Mouse (Mus musculus) testis, adult 2 months (tissue): ENCODE measurements at regions not wholly inside any gene's neighbourhood (a gene's known extent, or its start where the extent isn't known, plus 50 kb on each side); places are given as distances from the start of the nearest gene placed in this dataset.

Experiments used
- CTCF ChIP-seq: fragments of 200-500 bp; IDR thresholded peaks from 2 replicates; pipeline ENCODE4 v1.5.1; 2012; ENCODE audit warnings: low read depth, mild to moderate bottlenecking, inconsistent platforms, low read length, moderate library complexity; ENCODE audit not compliant: control insufficient read depth, insufficient read depth, insufficient replicate concordance
- POLR2A ChIP-seq: fragments of 200-500 bp; IDR thresholded peaks from 2 replicates; pipeline ENCODE4 v1.6.1; 2012; ENCODE audit warnings: low read depth, mild to moderate bottlenecking, inconsistent platforms, low read length, moderate library complexity; ENCODE audit not compliant: control insufficient read depth

GRCm38 (mm10) chr10:111826033-111826754, 146.3 kb upstream of the Krr1 start:
- TF ChIP-seq CTCF: no peak
- TF ChIP-seq POLR2A: no peak
